Mouse (Mus musculus): ENCODE data around the gene Pias3. TPM values are rescaled to one million over a fixed set of nuclear protein-coding genes. Genes with fewer than 3 reads are reported as not detected.
"Not testable (repeated sequence)": the region's sequence is repeated elsewhere in the genome, so short reads cannot be mapped to it uniquely, and the experiment has no call there.

Pias3 gene
- polyA plus RNA-seq, 1 experiment, result 0.52 TPM

DNA sequence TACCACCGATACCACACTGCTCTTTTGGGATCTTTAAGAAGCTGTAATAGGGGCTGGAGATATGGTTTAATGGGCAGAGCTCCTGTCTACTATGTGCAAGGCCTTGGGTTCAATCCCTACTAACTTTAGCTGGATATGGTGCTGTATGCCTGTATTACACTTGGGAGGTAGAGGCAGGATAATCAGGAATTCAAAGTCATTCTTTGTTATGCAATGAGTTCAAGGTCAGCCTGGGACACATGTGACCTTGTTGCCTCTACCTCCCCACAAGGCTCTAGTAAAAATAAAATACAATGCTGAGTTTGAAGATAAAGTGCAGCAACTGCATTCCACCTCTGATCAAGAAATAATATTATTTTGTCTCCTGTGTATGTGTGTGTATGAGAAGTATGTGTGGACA lies 37.8 kb downstream of the Pias3 start:
- Histone ChIP-seq H3K4me1 (ENCODE audit: control insufficient read depth) (peaks cover 16% of the 10 kb centered on the region), H3K4me3 (replicated peaks) (no peak overlapping the region), H3K9me3 (ENCODE audit: control insufficient read depth, low read length) (no peaks in the 10 kb centered on the region), H3K36me3 (ENCODE audit: control insufficient read depth) (no peaks in the 10 kb centered on the region), H3K27me3 (ENCODE audit: control insufficient read depth) (no peaks in the 10 kb centered on the region)
- no peak for TF ChIP-seq GATA1 (IDR thresholded peaks at IDR 0.05; ENCODE audit: low read length)

DNA sequence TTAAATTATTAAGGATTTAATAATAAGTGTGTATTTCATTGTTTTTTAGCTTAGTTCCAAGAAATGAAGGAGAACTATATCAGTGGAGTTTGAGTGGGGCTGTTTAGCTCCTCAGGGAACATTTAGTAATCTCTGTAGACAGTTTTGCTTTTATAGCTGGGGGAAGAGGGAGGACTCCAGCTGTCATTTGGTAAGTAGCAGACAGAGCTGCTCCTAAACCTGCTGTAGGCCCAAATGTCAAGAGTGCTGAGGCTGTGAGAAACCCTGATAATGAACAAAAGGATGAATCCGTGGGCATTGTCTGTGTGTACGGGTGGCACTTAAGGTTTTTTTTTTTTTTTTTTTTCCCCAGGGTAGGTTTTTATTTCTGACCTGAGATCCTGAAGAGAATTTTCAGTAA lies 39.0 kb downstream of the Pias3 start:
- Histone ChIP-seq H3K27me3 (ENCODE audit: control insufficient read depth) (no peaks in the 10 kb centered on the region), H3K36me3 (ENCODE audit: control insufficient read depth) (no peaks in the 10 kb centered on the region), H3K9me3 (ENCODE audit: control insufficient read depth, low read length) (no peaks in the 10 kb centered on the region), H3K4me1 (ENCODE audit: control insufficient read depth) (peaks cover 6% of the 10 kb centered on the region), H3K4me3 (replicated peaks) (no peak overlapping the region)
- TF ChIP-seq GATA1 (IDR thresholded peaks at IDR 0.05; ENCODE audit: low read length), result no peak
- TF ChIP-seq TAL1 (IDR thresholded peaks at IDR 0.05; ENCODE audit: low read length), result no peak

DNA sequence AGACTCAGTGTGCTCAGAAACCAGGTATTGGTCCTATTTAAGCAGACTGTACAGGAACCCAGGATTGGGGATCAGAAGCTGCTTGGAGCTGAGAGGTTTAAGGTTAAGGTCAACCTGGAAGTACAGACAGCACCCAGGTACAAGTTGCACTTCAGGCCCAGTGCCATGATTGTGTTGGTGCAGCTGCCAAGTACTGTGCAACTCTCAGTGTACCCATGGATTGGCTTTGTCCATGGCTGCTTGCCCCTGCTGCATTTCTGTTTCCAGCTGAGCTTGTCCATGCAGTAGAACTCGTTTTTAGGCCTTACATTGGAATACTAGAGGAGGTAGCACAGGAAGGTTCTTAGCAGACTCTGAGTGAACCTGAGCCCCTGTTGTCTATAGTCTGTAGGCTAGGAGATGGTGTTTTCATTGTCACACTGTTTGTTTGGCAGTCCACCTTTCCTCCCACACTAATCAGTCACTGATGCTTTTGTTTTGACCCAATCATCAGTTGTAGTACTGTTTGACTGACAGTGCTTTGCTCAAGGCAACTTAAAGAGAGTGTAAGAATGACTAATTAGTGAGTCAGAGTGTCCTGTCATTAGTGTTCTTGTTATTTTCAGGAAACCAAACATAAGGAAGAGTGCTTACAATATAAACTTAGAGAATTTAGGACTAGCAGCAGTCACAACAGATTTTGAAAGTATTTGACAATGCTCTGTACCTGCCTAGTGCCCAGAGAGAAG lies 41.0 kb downstream of the Pias3 start:
- Histone ChIP-seq H3K4me1 (ENCODE audit: control insufficient read depth) (no peaks in the 10 kb centered on the region), H3K27me3 (ENCODE audit: control insufficient read depth) (no peaks in the 10 kb centered on the region), H3K9me3 (ENCODE audit: control insufficient read depth, low read length) (no peaks in the 10 kb centered on the region), H3K36me3 (ENCODE audit: control insufficient read depth) (0 out of 2 replicates have a peak, but pooled peaks cover 2% of the 10 kb centered on the region), H3K4me3 (replicated peaks) (no peak overlapping the region)
- TF ChIP-seq GATA1 (IDR thresholded peaks at IDR 0.05; ENCODE audit: low read length) (no peak), TAL1 (IDR thresholded peaks at IDR 0.05; ENCODE audit: low read length) (no peak)

DNA sequence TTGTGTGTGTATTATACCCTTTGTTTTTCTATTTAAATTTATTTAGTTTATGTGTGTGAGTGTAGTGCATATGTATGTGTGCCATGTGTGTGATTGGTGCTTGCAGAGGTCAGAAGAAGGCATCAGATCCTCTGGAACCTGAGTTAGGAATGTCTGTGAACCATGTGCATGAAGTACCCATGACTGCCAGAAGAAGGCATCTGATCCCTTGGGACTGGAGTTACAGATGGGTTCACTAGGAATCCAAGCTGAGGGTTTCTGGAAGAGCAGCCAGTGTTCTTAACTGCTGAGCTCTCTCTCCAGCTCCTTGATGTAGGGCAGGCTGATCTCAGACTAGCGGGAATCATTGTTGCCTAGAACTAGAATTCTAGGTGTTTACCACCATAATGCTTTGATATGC lies 41.8 kb downstream of the Pias3 start:
- 0 out of 2 replicates have a peak, but pooled peaks cover 2% of the 10 kb centered on the region for H3K36me3 ChIP-seq (ENCODE audit: control insufficient read depth)
- no peaks in the 10 kb centered on the region for H3K27me3 ChIP-seq (ENCODE audit: control insufficient read depth)
- no peaks in the 10 kb centered on the region for H3K4me1 ChIP-seq (ENCODE audit: control insufficient read depth)
- H3K4me3 ChIP-seq (replicated peaks), result no peak overlapping the region
- no peak for TF ChIP-seq GATA1 (IDR thresholded peaks at IDR 0.05; ENCODE audit: low read length)
- no peaks in the 10 kb centered on the region for H3K9me3 ChIP-seq (ENCODE audit: control insufficient read depth, low read length)

DNA sequence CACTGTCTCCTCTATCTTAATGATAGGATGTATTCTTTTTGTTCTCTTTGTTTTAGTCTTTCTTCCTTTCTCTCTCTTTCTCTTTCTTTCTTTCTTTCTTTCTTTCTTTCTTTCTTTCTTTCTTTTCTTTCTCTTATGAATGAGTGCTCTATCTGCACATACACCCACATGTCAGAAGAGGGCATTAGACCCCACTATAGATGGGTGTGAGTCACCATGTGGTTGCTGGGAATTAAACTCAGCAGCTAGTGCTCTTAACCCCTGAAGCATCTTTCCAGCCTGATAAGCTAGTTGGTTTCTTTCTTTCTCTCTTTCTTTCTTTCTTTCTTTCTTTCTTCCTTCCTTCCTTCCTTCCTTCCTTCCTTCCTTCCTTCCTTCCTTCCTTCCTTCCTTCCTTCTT lies 44.1 kb downstream of the Pias3 start:
- H3K4me1 ChIP-seq (ENCODE audit: control insufficient read depth); H3K9me3 ChIP-seq (ENCODE audit: control insufficient read depth, low read length); H3K36me3 ChIP-seq (ENCODE audit: control insufficient read depth); H3K4me3 ChIP-seq (replicated peaks); H3K27me3 ChIP-seq (ENCODE audit: control insufficient read depth): not testable (repeated sequence)

DNA sequence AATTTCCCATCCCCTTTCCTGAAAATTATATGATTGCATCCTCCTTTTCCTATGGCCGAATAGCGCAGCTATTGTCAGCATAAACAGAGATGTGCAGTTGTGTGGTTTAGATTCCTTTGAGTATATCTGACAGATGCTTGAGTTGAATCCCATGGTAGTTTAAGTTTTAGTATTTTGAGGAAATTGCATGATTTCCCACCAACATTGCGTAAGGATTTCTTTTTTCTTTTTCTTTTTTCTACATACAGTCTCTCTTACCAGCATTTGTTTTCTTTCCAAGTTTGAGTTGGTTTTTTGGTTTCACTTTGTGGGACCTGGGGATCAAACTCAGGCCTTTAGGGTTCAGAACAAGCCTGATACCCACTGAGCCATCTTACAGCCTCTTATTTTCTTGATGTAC lies 48.2 kb downstream of the Pias3 start:
- Histone ChIP-seq H3K4me3 (replicated peaks) (no peak overlapping the region), H3K9me3 (ENCODE audit: control insufficient read depth, low read length) (no peaks in the 10 kb centered on the region), H3K4me1 (ENCODE audit: control insufficient read depth) (no peaks in the 10 kb centered on the region), H3K36me3 (ENCODE audit: control insufficient read depth) (0 out of 2 replicates have a peak, but pooled peaks cover 2% of the 10 kb centered on the region), H3K27me3 (ENCODE audit: control insufficient read depth) (no peaks in the 10 kb centered on the region)
- TF ChIP-seq TAL1 (IDR thresholded peaks at IDR 0.05; ENCODE audit: low read length) (no peak), GATA1 (IDR thresholded peaks at IDR 0.05; ENCODE audit: low read length) (no peak)

DNA sequence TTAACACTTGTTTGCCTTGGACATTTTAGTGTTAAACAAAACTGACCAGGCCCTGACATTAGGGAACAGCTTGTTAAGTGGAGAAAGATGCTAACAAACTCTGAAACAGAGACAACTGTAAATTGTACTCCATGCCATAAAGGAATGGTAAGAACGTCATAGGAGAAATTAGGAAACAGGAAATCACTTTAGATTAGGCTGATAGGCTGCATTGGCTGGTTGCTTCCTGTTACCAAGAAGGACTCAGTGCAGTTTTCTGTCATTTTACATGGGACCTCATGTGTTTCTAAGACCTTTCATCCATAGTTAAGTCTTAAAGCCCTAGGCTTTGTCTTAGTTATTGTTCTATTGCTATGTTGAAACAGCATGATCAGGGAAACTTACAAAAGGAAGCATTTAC lies 50.6 kb downstream of the Pias3 start:
- Histone ChIP-seq H3K36me3 (ENCODE audit: control insufficient read depth) (no peaks in the 10 kb centered on the region), H3K9me3 (ENCODE audit: control insufficient read depth, low read length) (no peaks in the 10 kb centered on the region), H3K4me1 (ENCODE audit: control insufficient read depth) (no peaks in the 10 kb centered on the region), H3K27me3 (ENCODE audit: control insufficient read depth) (no peaks in the 10 kb centered on the region), H3K4me3 (replicated peaks) (no peak overlapping the region)
- TF ChIP-seq TAL1 (IDR thresholded peaks at IDR 0.05; ENCODE audit: low read length), result no peak
- TF ChIP-seq GATA1 (IDR thresholded peaks at IDR 0.05; ENCODE audit: low read length), result no peak

Other genes with a start within 250 kb of the Pias3 start
- gene BC107364, start 244.1 kb upstream of the Pias3 start, polyA plus RNA-seq (2012), result not detected in 2 replicates
- gene Hfe2, start 171.2 kb upstream of the Pias3 start, polyA plus RNA-seq (2012), result not detected in 2 replicates
- gene Txnip, start 138.4 kb upstream of the Pias3 start, polyA plus RNA-seq (2012), result 0.76 and 1.4 TPM in 2 replicates
- gene Gm16253, start 119.4 kb upstream of the Pias3 start, polyA plus RNA-seq (2012), result not detected in 2 replicates
- 1.1 TPM in 2 replicates for gene Polr3gl, start 102.2 kb upstream of the Pias3 start, polyA plus RNA-seq (2012)
- gene Ankrd34a, start 99.7 kb upstream of the Pias3 start, polyA plus RNA-seq (2012), result not detected in 2 replicates
- gene Lix1l, start 95.2 kb upstream of the Pias3 start, polyA plus RNA-seq (2012), result 0.01 TPM in 1 of 2 replicates, not detected in the other
- 14.3 and 18.4 TPM in 2 replicates for gene Rbm8a, start 66.5 kb upstream of the Pias3 start, polyA plus RNA-seq (2012)
- 0.04 and 0.24 TPM in 2 replicates for gene Pex11b, start 61.0 kb upstream of the Pias3 start, polyA plus RNA-seq (2012)
- 0.01 TPM in 1 of 2 replicates, not detected in the other for gene Gm42957, start 60.9 kb upstream of the Pias3 start, polyA plus RNA-seq (2012)
- gene Itga10, start 50.8 kb upstream of the Pias3 start, polyA plus RNA-seq (2012), result not detected in 2 replicates
- gene Ankrd35, start 26.3 kb upstream of the Pias3 start, polyA plus RNA-seq (2012), result 0.02 TPM in 1 of 2 replicates, not detected in the other
- 0.05 and 0.06 TPM in 2 replicates for gene Nudt17, start 12.2 kb downstream of the Pias3 start, polyA plus RNA-seq (2012)
- 1.2 TPM in 2 replicates for gene Polr3c, start 31.2 kb downstream of the Pias3 start, polyA plus RNA-seq (2012)
- gene Rnf115, start 31.3 kb downstream of the Pias3 start, polyA plus RNA-seq (2012), result 0.76 and 0.98 TPM in 2 replicates
- not detected in 2 replicates for gene Pdzk1, start 132.9 kb downstream of the Pias3 start, polyA plus RNA-seq (2012)
- not detected in 2 replicates for gene Cd160, start 133.0 kb downstream of the Pias3 start, polyA plus RNA-seq (2012)
- gene Gja5, start 208.3 kb downstream of the Pias3 start, polyA plus RNA-seq (2012), result not detected in 2 replicates
- gene Gpr89, start 209.0 kb downstream of the Pias3 start, polyA plus RNA-seq (2012), result 0.11 and 0.18 TPM in 2 replicates
- not detected in 2 replicates for gene Gja8, start 229.6 kb downstream of the Pias3 start, polyA plus RNA-seq (2012)

All from erythroblast, embryonic 14.5 days (primary cell).